Mouse (Mus musculus): ENCODE results near the gene Hydin. TPM values are rescaled to one million over a fixed set of nuclear protein-coding genes. Genes with fewer than 3 reads are reported as not detected.
"Not testable (repeated sequence)": the region's sequence is repeated elsewhere in the genome, so short reads cannot be mapped to it uniquely, and the experiment has no call there.

The Hydin gene
- polyA plus RNA-seq, 1 experiment, result 0.07 TPM

GRCm38 (mm10) chr8:110522985-110523384 is 256.2 kb downstream of the Hydin start:
- DNase-seq (ENCODE audit: low spot score), result no peak

- no peak for DNase-seq (ENCODE audit: low spot score)
Observed at GRCm38 (mm10) chr8:110525229-110525628, 258.5 kb downstream of the Hydin start.

GRCm38 (mm10) chr8:110530008-110530762 is 263.4 kb downstream of the Hydin start:
- DNase-seq (ENCODE audit: low spot score), result no peak

- DNase-seq (ENCODE audit: low spot score), result no peak
Observed at GRCm38 (mm10) chr8:110533781-110534180, 267.0 kb downstream of the Hydin start.

- DNase-seq (ENCODE audit: low spot score), result no peak
Observed at GRCm38 (mm10) chr8:110537849-110538248, 271.1 kb downstream of the Hydin start.

GRCm38 (mm10) chr8:110550343-110550742 is 283.6 kb downstream of the Hydin start:
- no peak for DNase-seq (ENCODE audit: low spot score)

- not testable (repeated sequence) for DNase-seq (ENCODE audit: low spot score)
Observed at GRCm38 (mm10) chr8:110552111-110552510, 285.3 kb downstream of the Hydin start.

- no peak for DNase-seq (ENCODE audit: low spot score)
Observed at GRCm38 (mm10) chr8:110592641-110593040, 325.9 kb downstream of the Hydin start.

- DNase-seq (ENCODE audit: low spot score), result no peak
Observed at GRCm38 (mm10) chr8:110594164-110594563, 327.4 kb downstream of the Hydin start.

- no peak for DNase-seq (ENCODE audit: low spot score)
Observed at GRCm38 (mm10) chr8:110604556-110604955, 337.8 kb downstream of the Hydin start.

GRCm38 (mm10) chr8:110605401-110606015 is 338.7 kb downstream of the Hydin start:
- no peak for DNase-seq (ENCODE audit: low spot score)

GRCm38 (mm10) chr8:110615730-110616129 is 349.0 kb downstream of the Hydin start:
- no peak for DNase-seq (ENCODE audit: low spot score)

GRCm38 (mm10) chr8:110617801-110618358 is 351.1 kb downstream of the Hydin start:
- DNase-seq (ENCODE audit: low spot score), result no peak

GRCm38 (mm10) chr8:110618391-110619207 is 351.8 kb downstream of the Hydin start, which contains the start of gene Vac14:
Gene Vac14 (plus strand): TSS chr8:110618585.
- peak; percentile 90 for DNase-seq (ENCODE audit: low spot score)

- DNase-seq (ENCODE audit: low spot score), result no peak
Observed at GRCm38 (mm10) chr8:110619208-110619574, 352.4 kb downstream of the Hydin start.

GRCm38 (mm10) chr8:110619919-110620318 is 353.1 kb downstream of the Hydin start:
- DNase-seq (ENCODE audit: low spot score), result no peak

GRCm38 (mm10) chr8:110626431-110626830 is 359.7 kb downstream of the Hydin start:
- DNase-seq (ENCODE audit: low spot score), result no peak

GRCm38 (mm10) chr8:110629245-110630063 is 362.7 kb downstream of the Hydin start:
- DNase-seq (ENCODE audit: low spot score), result no peak

- DNase-seq (ENCODE audit: low spot score), result no peak
Observed at GRCm38 (mm10) chr8:110630079-110630478, 363.3 kb downstream of the Hydin start.

GRCm38 (mm10) chr8:110630571-110631071 is 363.8 kb downstream of the Hydin start:
- DNase-seq (ENCODE audit: low spot score), result no peak

- DNase-seq (ENCODE audit: low spot score), result no peak
Observed at GRCm38 (mm10) chr8:110631201-110631600, 364.4 kb downstream of the Hydin start.

Data from urinary bladder, adult 2 months (tissue).